Mouse (Mus musculus): ENCODE results near the gene Ggta1. TPM values are rescaled to one million over a fixed set of nuclear protein-coding genes. Genes with fewer than 3 reads are reported as not detected.

The Ggta1 gene
- total RNA-seq, 2 experiments from 2014 or later, result 4.7 to 6.1 TPM

DNA sequence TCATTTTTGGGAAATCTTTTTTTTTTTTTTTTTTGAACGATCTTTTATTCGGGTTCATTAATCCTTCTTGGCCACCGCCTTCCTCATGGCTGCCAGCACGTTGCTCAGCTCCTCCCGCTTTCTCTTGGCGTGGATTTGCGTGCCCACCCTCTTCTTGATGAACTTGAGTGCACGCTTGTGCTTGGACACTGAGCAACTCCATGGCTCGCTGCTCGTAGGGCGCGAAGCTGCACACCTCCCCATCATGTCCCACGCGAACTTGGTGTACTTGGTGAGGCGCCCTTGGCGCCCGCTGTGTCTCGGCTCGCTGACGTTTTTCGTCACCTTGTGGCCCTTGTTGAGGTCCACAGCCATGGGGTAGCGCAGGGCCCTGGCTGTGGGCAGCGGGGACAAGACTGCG, 28.1 kb upstream of the Ggta1 start:
- no peak for DNase-seq (ENCODE audit: low spot score in 2 of 2)

DNA sequence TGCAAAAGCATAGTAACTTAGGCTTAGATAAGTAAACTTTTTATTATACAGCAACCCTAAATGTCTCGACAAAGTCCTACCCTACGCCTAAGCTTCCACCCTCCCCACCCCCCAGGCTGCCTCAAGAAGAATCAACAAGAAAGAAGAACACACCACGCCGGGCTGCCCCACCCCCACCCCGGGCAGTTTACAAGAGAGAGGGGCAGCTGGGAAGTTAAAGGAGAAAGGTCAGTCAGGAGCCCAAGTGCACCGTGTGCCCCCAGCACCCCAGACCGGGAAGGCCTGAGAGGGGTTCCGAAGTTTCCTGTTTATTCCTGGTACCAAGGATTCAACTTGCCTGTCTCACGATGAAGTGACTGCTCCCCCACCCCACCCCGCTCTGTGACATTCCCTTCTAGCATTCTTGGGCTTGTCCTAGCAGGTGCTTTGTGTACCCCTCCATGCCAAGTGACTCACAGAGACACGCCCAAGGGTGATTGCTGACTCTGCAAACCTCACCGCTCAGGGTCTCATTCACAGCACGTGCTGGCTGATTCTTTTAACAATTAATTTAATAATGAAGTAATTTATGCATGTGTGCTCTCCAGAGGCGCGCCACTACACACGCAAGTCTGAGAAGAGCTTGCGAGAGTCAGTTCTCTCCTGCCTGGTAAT, 27.6 kb upstream of the Ggta1 start:
- no peak for DNase-seq (ENCODE audit: low spot score in 2 of 2)

DNA sequence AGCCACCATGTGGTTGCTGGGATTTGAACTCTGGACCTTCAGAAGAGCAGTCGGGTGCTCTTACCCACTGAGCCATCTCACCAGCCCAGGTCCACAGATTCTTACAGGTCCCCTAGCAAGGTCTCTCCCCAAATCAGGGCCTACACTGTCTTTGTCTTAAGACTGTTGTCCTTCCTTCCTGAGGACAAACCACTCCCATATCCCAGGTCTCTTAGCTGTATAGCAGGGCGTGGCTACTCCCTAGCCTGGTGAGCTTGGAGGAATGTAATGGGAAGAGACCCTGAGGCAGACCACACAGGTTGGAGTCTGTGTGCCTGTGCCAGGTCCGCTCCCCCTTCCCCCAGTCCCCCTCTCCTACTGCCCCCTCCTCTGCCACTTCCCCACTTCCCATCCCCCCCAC, 24.7 kb upstream of the Ggta1 start:
- DNase-seq (ENCODE audit: low spot score in 2 of 2), result no peak

DNA sequence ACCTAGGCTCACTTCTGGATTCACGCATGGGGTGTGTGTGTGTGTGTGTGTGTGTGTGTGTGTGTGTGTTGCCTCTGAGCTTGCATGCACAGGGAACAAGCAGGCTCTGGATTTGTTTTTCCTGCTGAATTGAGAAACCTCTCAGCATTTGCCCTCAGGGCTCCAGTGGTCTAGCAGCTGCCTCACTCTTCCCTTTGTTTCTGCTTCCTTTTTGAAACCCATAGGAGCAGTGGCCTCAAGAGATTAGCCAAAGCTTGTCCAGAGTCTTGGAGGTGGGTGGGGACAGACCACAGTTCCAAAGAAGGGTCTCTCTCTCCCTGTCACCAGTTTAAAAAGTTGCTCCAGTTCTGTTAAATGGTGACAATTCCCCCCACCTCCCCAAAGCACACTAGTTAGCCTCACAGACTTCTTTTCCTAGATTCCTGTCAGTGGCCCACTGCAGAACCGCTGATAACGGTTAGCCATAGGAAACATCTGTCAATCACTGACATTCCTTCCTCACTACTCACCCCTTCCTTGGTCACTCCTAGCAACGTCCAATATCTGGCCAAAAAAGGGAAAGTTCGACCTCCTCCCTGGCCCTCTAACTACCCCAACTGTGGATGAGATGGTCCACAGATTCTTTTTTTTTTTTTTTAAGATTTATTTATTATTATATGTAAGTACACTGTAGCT, 24.1 kb upstream of the Ggta1 start:
- no peak for DNase-seq (ENCODE audit: low spot score in 2 of 2)

DNA sequence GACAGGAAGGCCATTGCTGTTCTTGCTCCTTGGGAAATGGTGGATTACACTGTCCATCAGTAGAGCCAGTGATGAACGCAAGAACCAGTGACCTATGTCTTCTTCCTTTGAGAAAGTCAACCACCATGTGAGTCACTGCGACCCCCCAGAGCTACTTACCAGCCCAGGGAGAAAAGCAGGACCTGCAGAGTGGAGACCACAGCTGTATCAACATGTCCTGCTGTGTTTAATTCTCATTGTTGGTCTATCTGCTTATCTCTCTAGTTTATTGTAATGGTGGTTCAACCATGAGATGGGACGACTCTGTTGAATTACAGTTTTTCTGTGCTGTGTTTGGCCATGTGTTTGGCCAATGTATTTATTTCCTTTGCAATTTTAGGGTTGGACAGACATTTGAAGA, 21.1 kb upstream of the Ggta1 start:
- DNase-seq (ENCODE audit: low spot score in 2 of 2), result no peak

DNA sequence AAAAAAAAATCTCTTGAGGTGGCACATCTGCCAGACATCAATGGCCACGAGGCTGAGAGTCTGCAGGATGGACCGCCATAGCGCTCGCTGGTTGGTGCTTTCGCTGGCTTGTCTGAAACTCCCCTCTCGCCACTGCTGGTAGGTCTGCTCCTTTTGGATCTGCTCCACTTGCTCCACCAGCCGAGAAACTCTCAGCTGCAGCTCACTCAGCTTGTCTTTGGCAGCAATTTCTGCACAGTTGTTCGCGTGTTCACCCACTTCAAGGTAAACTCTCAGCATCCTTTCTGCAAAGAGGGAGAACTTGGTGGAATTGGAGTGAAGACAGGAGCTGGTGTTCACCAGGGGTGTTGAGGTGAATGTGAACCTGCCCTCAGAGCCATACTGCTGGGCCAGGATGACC, 20.4 kb upstream of the Ggta1 start:
- no peak for DNase-seq (ENCODE audit: low spot score in 2 of 2)

DNA sequence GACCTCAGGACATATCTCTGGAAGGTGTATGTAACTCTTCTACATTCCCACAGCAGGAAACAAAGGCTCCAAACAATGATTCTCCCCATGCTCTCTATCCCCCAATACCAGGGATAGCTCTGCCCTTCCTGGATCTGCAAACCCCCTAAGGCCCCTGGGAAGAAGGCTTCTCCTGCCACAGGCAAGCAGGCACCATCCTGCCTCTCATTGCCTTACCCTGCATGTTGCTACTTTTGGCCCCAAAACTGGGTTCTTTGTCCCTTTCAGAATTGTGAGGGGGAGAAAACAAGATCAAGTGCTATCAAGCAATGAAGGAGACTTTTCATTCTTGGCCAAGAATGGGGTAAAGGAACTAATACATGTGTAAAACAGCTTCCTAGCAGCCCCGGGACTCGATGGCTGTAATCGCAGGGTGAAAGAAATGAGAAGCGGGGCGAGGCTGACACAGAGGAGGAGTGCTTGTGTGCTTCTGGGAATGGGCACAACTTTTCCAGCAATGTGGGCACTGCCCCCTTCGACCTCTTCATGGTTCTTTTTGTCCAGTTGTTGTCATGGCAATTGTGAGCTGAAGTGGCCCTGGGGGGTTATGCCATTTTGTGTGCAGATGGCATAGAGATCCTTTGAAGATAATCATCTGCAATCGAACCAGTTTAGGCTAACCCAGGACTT, 18.4 kb upstream of the Ggta1 start:
- DNase-seq (ENCODE audit: low spot score in 2 of 2), result no peak

DNA sequence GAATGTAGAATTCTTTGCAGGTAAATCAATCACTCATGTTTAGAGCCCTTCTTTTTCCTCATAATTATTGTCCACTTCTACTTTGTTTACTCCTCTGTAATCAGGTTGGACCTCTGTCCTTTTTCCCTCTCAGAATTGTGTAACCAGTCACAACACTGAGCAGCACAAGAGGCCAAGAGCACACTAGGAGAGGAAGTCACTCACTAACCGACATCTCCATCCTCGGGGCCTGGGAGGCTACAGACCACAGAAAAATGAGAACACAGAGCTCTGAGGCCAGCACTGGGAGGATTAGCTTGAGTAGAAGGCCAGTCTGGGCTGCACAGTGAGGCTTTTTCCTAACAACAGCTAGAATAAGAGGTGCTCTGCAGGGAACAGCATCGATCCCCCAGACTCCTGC, 17.0 kb upstream of the Ggta1 start:
- no peak for DNase-seq (ENCODE audit: low spot score in 2 of 2)

DNA sequence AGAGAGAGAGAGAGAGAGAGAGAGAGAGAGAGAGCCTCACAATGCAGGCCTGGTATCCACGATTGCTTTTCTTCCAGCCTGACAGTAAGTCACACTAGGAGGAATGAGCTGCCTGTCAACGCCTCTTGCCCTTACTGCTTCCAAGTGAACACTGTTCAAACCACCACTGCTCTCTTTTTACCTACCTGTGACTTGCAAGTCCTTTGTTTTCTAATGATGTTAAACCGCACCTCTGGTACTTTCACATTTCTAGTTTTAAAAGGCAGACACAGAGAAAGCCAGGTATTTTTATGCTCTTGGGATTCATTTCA, 15.7 kb upstream of the Ggta1 start:
- DNase-seq (ENCODE audit: low spot score in 2 of 2), result no peak

DNA sequence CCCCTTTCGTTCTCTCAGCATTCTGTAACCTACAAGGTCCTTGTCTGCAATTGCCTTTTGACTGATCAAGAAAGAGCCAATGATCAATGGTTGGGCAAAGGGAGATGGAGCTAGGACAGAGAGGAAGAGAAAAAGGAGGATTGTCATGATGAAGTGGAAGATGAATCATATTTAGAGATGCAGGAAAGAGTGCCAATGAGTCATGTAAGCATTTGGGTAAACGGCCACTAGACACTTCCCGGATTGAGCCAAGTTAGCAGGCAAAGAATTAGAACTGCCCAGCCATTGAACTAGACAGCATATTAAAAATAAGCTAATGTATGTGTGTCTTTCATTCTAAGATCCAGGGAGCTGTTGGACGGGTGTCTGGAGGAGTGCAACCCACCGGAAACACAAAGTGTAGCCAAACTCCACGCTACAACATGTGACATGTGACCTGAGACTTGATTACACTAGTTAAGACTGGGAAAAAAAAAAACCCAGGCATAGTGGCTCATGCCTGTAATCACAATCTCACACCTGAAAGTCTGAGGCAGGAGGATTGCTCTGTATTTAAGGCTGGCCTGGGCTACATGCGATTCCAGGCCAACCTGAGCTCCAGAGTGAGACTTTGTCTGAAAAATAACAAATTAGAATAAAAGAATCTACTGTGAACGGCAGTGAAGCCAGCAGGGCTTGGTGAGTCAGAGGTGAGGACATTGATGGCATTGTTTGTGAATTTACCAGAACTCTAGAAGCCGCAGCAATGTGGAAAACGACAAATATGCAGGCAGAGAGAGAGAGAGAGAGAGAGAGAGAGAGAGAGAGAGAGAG, 15.2 kb upstream of the Ggta1 start:
- DNase-seq (ENCODE audit: low spot score in 2 of 2), result no peak

DNA sequence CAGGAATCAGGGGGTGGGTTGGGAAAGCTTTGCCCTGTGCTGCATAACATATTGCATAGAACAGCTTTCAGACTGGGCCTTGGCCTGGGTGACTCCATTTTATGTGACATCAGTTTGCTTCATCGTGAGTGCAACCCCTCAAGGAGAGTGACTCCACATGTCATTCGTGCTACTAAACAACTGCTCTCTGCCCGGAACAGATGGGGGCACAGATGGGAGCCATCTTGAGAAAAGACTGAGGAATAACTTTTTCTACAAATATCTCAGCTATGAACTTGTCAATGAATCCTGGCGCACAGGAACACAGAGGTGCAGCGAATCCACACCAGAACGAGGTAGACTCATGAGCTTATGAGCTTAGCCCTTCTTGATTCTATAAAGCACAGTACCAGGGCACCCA, 14.3 kb upstream of the Ggta1 start:
- peak; percentile 42 to 48 for DNase-seq (ENCODE audit: low spot score in 2 of 2)

DNA sequence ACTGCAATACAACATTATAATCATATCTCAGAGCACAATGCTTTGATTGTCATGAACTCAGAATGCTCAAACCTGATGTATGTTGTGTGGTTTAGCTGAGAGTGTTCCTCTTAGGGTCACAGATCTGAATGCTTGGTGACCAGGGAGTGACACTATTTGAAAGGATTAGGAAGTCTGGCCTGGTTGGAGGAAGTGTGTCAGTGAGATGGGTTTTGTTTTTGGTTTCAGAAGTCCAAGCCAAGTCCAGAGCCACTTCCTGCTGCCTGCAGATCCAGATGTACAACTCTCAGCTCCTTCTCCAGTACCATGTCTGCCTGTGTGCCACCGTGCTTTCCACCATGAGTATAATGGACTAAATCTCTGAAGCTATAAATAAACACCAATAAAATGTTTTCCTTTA, 11.9 kb upstream of the Ggta1 start:
- no peak for DNase-seq (ENCODE audit: low spot score in 2 of 2)

DNA sequence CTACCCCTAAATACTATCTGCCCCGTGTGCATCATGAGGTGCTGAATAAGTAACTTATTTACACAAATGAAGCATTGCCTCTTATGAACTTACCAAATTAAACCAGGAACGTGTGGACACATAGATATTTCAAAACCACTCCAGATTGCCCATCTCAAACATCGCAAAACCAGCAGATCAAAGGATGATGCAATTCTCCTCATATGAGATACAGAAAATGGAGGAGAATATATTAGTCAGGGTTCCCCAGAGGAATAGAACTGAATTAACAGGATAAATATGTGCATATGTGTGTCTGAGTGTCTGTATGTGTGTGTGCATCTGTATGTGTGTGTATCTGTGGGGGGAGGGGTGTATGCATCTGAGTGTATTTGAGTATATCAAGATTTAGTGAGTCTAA, 6.2 kb upstream of the Ggta1 start:
- DNase-seq (ENCODE audit: low spot score in 2 of 2), result no peak

DNA sequence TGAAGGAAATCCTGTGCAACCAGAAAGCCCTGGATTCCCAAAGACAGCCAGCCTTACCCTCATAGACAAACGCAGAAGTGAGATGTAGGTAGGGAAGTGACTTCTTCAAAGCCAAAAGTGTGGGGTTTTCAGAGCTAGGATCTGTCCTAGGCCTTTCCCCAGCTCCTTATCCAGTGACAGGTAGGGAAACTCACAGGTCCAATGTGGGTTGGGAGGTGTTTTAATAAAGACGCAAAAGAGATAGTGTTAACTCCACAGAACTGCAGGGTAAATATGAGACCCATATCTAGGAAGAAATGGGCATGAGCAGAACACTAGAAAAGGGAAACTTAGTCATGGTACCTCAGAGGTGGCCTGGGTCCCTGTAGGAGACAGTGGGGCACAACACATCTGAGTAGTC, 5.2 kb upstream of the Ggta1 start:
- no peak for DNase-seq (ENCODE audit: low spot score in 2 of 2)

DNA sequence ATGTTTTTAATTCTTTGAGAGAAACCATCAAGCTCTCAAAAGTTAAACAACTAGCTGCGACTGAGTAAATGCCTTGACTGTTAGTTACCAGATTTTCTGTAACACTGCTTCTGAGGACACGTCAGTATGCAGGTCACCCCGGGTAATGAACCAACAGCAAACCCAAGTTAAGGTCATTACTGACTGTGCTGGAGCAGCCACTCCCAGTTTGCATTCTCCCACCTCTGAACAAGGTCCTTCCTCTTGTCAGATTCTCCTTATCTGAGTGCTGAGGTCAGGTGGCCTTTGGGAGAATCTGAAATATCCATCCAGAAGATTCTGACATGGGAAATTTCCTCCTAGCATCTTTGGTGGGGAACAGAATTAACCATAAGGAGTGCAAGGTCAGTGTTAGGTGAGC, 4.8 kb upstream of the Ggta1 start:
- DNase-seq (ENCODE audit: low spot score in 2 of 2), result no peak

DNA sequence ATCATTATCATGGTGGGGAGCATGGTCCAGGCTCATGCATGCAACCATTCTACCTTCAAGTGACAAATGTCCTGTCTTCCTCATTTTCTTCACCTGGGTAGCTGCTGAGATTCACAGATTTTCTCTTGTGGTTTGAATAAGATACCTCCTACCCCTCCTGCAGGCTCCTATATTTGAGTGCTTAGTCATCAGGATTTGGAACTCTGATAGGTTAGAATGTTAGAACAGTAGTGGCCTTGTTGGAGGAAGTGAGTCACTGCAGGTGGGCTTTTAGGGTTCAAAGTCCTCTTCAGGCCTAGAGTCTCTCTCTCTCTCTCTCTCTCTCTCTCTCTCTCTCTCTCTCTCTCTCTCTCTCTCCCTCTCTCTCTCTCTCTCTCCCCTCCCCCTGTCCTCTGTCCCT, 2.6 kb upstream of the Ggta1 start:
- no peak for DNase-seq (ENCODE audit: low spot score in 2 of 2)

DNA sequence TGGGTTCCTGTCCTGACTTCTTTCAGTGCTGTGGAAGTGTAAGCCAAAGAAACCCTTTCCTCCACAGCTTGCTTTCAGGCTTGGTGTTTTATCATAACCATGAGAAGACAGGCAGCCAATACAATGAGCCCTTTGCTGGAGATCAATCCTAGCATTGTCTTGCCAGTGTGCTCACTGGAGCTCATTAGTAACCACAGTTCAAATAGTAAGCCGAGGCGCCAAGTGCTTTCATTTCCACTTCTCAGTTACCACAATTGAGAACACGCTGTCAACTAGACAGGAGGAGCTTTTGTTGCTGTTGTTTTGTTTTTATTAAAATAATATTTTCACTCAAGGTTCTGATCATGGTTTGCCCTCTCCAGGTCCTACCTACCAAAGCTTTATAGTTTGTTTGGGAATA, 1.5 kb upstream of the Ggta1 start:
- DNase-seq (ENCODE audit: low spot score in 2 of 2), result no peak

DNA sequence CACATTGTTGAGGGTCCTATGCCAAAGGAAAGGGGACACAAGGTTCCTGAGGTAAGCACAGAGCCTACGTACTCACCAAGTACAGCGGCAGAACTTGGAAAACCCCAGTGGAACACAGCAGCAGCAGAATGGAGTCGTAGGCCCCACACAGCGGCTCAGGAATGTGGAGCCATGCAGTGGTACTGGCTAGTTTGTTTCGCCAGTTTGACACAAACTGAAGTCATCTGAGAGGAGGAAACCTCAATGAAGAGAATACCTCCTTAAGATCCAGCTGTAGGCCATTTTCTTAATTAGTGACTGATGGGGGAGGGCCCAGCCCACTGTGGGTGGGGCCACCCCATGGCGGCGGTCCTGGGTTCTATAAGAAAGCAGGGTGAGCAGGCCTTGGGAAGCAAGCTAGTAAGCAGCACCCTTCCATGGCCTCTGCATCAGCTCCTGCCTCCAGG, 1.1 kb upstream of the Ggta1 start:
- DNase-seq (ENCODE audit: low spot score in 2 of 2), result no peak

DNA sequence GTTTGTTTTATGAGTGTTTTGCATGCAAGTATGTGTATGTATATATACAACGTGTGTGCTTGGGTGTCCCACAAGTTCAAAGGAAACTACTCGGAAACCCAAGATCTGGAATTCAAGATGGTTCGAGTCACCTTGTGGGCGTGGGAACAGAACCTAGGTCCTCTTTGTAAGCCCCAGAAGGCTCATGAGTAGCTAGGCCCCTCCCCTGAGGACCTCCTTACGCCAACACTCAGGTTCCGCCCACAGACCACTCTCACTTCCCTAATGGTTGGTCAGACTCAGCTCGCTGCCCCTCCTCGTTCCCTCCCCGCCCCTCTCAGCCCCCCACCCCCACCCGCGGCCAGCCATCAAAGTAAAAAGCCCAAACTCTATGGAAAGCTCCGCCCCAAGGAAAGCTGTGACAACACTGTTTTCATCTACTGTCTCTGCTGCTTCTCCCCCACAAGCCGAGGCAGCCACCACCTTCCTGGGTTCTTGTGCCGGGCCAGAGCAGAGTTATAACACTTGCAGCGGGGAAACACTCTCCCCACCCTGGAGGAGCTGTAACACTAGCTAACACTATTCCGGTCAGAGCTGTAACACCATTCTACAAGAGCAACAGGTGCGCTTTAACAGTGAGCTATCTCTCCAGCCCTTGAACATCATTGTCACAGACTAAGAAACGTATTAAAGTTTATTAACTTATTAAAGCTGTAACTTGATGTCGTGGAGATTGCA, 499 bp upstream of the Ggta1 start:
- no peak for DNase-seq (ENCODE audit: low spot score in 2 of 2)

DNA sequence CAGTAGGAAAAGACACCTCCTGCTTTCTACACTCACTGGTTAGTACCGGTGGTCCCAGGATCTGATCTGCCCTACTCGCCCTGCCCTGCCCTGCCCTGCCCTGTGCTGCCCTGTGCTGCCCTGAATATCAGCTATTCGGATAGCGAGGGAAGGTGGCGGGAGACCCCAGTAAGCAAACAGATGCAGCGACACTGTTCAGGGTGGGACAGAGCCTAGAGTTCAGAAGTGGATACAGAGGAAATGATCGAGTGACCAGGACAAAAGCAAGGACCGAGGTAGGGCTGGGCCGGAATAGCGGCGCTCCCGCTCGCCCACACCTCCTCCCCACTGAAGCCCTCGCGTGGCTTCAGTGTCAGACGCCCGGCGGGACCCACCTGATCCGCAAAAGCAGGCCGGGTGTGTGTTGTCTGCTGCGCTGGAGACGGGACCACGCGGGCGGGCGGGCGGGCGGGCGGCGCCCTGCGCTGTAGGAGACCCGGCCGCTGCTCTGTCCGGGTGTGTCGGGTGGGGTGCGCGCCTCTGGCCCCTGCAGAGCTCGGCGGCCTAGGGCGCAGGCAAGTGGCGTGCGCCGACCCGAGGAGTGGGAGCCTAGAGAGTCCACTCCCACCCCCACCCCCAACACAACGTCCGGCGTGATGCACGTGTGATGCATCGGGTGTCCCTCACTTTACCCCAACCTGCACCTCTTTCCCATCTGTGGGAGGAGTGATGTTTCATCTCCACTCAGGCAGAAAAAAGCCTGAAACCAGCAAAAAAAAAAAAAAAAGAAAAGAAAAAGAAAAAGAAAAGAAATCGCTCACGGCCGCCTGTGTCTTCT, 852 bp downstream of the Ggta1 start:
- no peak for DNase-seq (ENCODE audit: low spot score in 2 of 2)

Measured in layer of hippocampus, postnatal 10 days (tissue).